8 mouse cellular contexts compared by ENCODE assay signal in the genomic region with DNA sequence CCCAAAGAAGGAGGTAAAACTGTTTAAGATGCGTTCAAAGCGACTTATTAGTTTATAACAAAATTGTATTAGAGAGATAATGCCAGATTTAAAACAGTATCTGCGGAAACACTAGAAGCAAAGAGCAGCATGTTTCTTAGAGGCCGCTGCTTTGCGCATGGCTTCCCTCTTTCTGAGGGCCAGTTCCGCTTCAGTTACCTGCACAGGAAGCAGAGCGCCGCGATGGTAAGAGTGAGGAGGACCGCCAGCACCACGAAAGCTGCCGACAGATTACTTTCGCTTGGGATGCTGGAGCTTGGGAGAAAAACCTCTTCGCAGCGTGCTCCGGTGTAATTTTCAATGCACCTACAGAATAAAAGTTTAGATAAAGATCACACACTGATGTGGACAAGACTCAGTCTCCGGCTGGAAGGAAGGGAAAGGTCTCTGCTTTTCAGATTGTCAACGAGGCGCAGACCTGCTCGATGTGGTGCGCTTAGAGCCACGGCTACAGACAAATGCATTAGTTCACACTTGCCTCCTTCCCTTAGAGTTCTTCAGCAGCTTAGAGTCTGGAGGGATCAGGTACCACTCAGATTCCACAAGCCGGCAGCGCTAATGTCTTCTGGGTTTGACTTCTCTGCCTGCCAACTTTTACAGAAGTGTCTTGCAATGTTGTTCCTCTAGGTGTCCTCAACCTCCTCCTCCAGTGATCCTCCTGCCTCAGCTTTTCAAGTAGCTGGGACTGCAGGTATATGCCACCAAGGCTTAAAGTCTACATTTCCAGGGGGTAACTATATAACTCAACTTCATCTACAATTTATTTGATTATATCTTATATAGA. TPM values are rescaled to one million over a fixed set of nuclear protein-coding genes. Genes with fewer than 3 reads are reported as not detected.
DNase-seq lines count a peak whose midpoint lies in the region; ATAC-seq and TF ChIP-seq lines count a peak whose summit lies in the region.

No protein-coding gene starts in this region.

- WGBS in forebrain, embryonic 13.5 days = 38% methylated on average over 24 of the region's 24 CpGs
- WGBS in limb, embryonic 12.5 days = 39% methylated on average over 24 of the region's 24 CpGs
- 46% methylated on average over 24 of the region's 24 CpGs for WGBS in neural tube, embryonic 15.5 days

- no peaks in the 10 kb centered on the region for H3K9me3 ChIP-seq in E14TG2a.4 (ENCODE audit: low read length)
- H3K9me3 ChIP-seq in forebrain, embryonic 13.5 days (replicated peaks) = no peaks in the 10 kb centered on the region
- H3K9me3 ChIP-seq in limb, embryonic 12.5 days = no peaks in the 10 kb centered on the region
- no peaks in the 10 kb centered on the region for H3K9me3 ChIP-seq in neural tube, embryonic 15.5 days (replicated peaks)

- H3K36me3 ChIP-seq in E14TG2a.4 (ENCODE audit: insufficient read depth, low read length) = no peaks in the 10 kb centered on the region
- no peaks in the 10 kb centered on the region for H3K36me3 ChIP-seq in forebrain, embryonic 13.5 days (ENCODE audit: poor library complexity, severe bottlenecking)
- H3K36me3 ChIP-seq in limb, embryonic 12.5 days = no peaks in the 10 kb centered on the region
- no peaks in the 10 kb centered on the region for H3K36me3 ChIP-seq in neural tube, embryonic 15.5 days

- ATAC-seq in forebrain, embryonic 13.5 days = no peak
- no peak for ATAC-seq in limb, embryonic 12.5 days (ENCODE audit: insufficient number of reproducible peaks, insufficient read depth, low FRiP score, low TSS enrichment, low read depth)
- ATAC-seq in neural tube, embryonic 15.5 days (ENCODE audit: low FRiP score) = no peak

- H3K27me3 ChIP-seq in E14TG2a.4 (ENCODE audit: insufficient read depth, low read length) = peaks cover 5% of the 10 kb centered on the region; the same call in 1 of the 2 replicates
- H3K27me3 ChIP-seq in forebrain, embryonic 13.5 days = no peaks in the 10 kb centered on the region
- no peaks in the 10 kb centered on the region for H3K27me3 ChIP-seq in limb, embryonic 12.5 days
- H3K27me3 ChIP-seq in neural tube, embryonic 15.5 days (replicated peaks) = no peaks in the 10 kb centered on the region

- peak overlapping the region; percentile 62 for H3K4me3 ChIP-seq in E14TG2a.4 (replicated peaks; ENCODE audit: low read length)
- H3K4me3 ChIP-seq in forebrain, embryonic 13.5 days = peak overlapping the region; percentile 13; the same call in 1 of the 2 replicates
- H3K4me3 ChIP-seq in limb, embryonic 12.5 days (replicated peaks) = peak overlapping the region; percentile 30
- 0 out of 2 replicates have a peak overlapping the region, but pooled peaks have one; percentile 4 for H3K4me3 ChIP-seq in neural tube, embryonic 15.5 days (replicated peaks)

- peaks cover 10% of the 10 kb centered on the region for H3K4me1 ChIP-seq in E14TG2a.4 (replicated peaks; ENCODE audit: low read depth, low read length)
- H3K4me1 ChIP-seq in forebrain, embryonic 13.5 days = no peaks in the 10 kb centered on the region; the same call in 1 of the 2 replicates
- no peaks in the 10 kb centered on the region for H3K4me1 ChIP-seq in limb, embryonic 12.5 days (replicated peaks)
- no peaks in the 10 kb centered on the region for H3K4me1 ChIP-seq in neural tube, embryonic 15.5 days

- TF ChIP-seq CTCF in E14TG2a.4 (conservative IDR thresholded peaks at IDR 0.05; ENCODE audit: low read length) = no peak

- peak overlapping the region; percentile 53 for H3K4me2 ChIP-seq in forebrain, embryonic 13.5 days
- peak overlapping the region; percentile 50 for H3K4me2 ChIP-seq in limb, embryonic 12.5 days
- H3K4me2 ChIP-seq in neural tube, embryonic 15.5 days = peak overlapping the region; percentile 37

- peak; percentile 34 to 43 for DNase-seq in cerebellum, adult 18-20 months
- DNase-seq in cerebellum, adult 11 months = no peak
- no peak for DNase-seq in urinary bladder, postnatal 4 days (ENCODE audit: low spot score in 2 of 2)
- no peak for DNase-seq in left cerebral cortex, adult 11 months (ENCODE audit: low spot score)

- no peak overlapping the region for H3K9ac ChIP-seq in forebrain, embryonic 13.5 days
- 0 out of 2 replicates have a peak overlapping the region, but pooled peaks have one; percentile 5 for H3K9ac ChIP-seq in limb, embryonic 12.5 days (replicated peaks)
- H3K9ac ChIP-seq in neural tube, embryonic 15.5 days (replicated peaks) = no peak overlapping the region

- H3K27ac ChIP-seq in forebrain, embryonic 13.5 days = no peak overlapping the region
- H3K27ac ChIP-seq in limb, embryonic 12.5 days = no peak overlapping the region
- H3K27ac ChIP-seq in neural tube, embryonic 15.5 days (replicated peaks) = no peak overlapping the region

RNA-seq across cellular contexts. Expression of gene Fbxo22, which starts 33.3 kb away (rescaled TPM):
- polyA plus RNA-seq in forebrain, embryonic 13.5 days (2015; fragmentation: Nextera tagmentation; extraction: Ambion mirVana) = 86.9 and 90.2 TPM in 2 replicates
- 71.5 and 73.6 TPM in 2 replicates for polyA plus RNA-seq in limb, embryonic 12.5 days (2016; fragmentation: Nextera tagmentation; extraction: Ambion mirVana)
- 78.8 and 80.1 TPM in 2 replicates for polyA plus RNA-seq in neural tube, embryonic 15.5 days (2015; fragmentation: Nextera tagmentation; extraction: Ambion mirVana)

Comparison
In these comparisons a context has a peak if more than half of its experiments do, and no peak if none do; other contexts are left out.
1. DNase-seq: peak in cerebellum, adult 18-20 months (2 of 2); none in cerebellum, adult 11 months (single experiment), urinary bladder, postnatal 4 days (0 of 2) and left cerebral cortex, adult 11 months (single experiment).
2. H3K4me3 ChIP-seq: peak in every context shown above with its lines; median percentile 62 in E14TG2a.4; 30 in limb, embryonic 12.5 days; 13 in forebrain, embryonic 13.5 days; 4 in neural tube, embryonic 15.5 days.
3. Peak in every context shown above with its lines, with median percentiles within 50 percentile points of each other: H3K4me2 ChIP-seq.